Mouse (Mus musculus): ENCODE results near the gene Serhl. TPM values are rescaled to one million over a fixed set of nuclear protein-coding genes. Genes with fewer than 3 reads are reported as not detected.

The Serhl gene
- polyA plus RNA-seq (2021; fragmentation: Nextera tagmentation): 17.7 and 23.1 TPM in 2 replicates
- long read RNA-seq, experiment 1, transcript Serhl-201 (12 exons, 1,371 nt): major isoform, 26 of 32 reads
- long read RNA-seq, experiment 1, partial matches to known transcripts: 0 of 32 reads
- long read RNA-seq, experiment 1, other reads (novel, unspliced or antisense): 4 of 32 reads
- long read RNA-seq, experiment 2, partial matches to known transcripts: 2 of 7 reads
- long read RNA-seq, experiment 2, other reads (novel, unspliced or antisense): 0 of 7 reads

GRCm38 (mm10) chr15:83089429-83089605 is at the start of gene Serhl:
Gene Serhl (plus strand): TSS chr15:83089506.

GRCm38 (mm10) chr15:83122566-83123145 is 33.4 kb downstream of the Serhl start, which contains the start of gene Rrp7a:
Gene Rrp7a (minus strand): TSS chr15:83122801.

DNA sequence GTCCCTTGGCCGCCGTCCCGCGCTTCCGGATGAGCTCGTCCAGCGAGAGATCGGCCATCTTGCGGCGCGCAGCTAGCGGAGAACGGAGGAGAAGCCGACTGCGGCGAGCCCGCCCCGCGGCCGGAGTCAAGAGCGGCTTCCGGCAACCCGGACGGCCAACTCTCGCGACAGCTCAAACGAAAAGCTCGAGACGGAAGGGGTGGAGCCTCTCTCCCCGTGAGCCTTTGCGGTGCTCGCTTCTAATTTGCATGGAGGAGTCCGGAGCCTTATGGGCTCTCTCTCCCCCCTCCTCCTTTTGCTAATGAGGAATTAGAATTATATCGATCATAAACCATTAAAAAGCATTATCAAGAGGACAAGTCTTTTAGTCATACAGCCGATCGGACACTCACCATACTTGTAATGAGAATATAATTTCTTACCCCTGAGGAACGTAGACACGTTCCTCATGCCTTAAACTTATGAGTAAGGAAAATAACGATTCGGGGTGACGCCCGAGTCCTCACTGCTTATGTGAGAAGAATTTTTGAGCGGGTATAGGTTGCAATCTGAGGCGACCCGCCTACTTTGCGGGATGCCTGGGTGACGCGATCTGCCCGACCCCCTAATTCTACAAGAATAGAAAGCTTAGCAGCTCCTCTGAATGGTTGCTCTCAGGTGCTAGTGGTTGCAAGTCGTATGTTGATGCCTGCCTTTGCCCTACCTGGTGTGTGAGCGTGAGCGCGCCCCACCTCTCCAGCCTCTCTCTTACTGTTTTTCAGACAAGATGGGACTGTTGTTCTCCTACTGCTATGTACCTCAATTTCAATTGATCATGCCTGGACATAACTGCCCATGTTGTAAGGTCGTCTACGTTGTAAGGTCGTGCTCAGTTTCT is 60.1 kb downstream of the Serhl start, which contains the start of gene Poldip3:
TSS of gene Poldip3 (minus strand) at position 189 of the 877 bp plus-strand sequence.

Other genes starting within 250 kb of the Serhl start
- 22.2 and 25.0 TPM in 2 replicates for gene Tcf20, start 101.6 kb upstream of the Serhl start, polyA plus RNA-seq (2021; fragmentation: Nextera tagmentation)
- 1.5 and 2.0 TPM in 2 replicates for gene Nfam1, start 56.2 kb upstream of the Serhl start, polyA plus RNA-seq (2021; fragmentation: Nextera tagmentation)
- 78.8 and 142 TPM in 2 replicates for gene Rrp7a, start 33.3 kb downstream of the Serhl start, polyA plus RNA-seq (2021; fragmentation: Nextera tagmentation)
- gene Poldip3, start 59.9 kb downstream of the Serhl start, polyA plus RNA-seq (2021; fragmentation: Nextera tagmentation): 42.1 and 48.7 TPM in 2 replicates
- gene Cyb5r3, start 83.1 kb downstream of the Serhl start, polyA plus RNA-seq (2021; fragmentation: Nextera tagmentation): 78.9 and 90.4 TPM in 2 replicates
- gene A4galt, start 162.3 kb downstream of the Serhl start, polyA plus RNA-seq (2021; fragmentation: Nextera tagmentation): 1.7 and 2.0 TPM in 2 replicates